Mouse (Mus musculus) hindbrain, embryonic 14.5 days (tissue): ENCODE measurements around the gene Ttll11. TPM values are rescaled to one million over a fixed set of nuclear protein-coding genes. Genes with fewer than 3 reads are reported as not detected.

Source experiments
- ATAC-seq: fragments of 200-750 bp; cut with Nextera tagmentation; 2 replicates; pipeline ENCODE4 v1.8.0; 2017; ENCODE audit warnings: moderate number of reproducible peaks, mild to moderate bottlenecking, moderate TSS enrichment, moderate library complexity; ENCODE audit not compliant: low FRiP score
- DNase-seq: peaks from one replicate; pipeline ENCODE4 v3.0.0-alpha.2; 2015; ENCODE audit warnings: low spot score
- H3K27ac ChIP-seq: fragments of 300-500 bp; sonication (generic); 2 replicates; pipeline ENCODE4 v1.5.1; 2014; ENCODE audit warnings: mild to moderate bottlenecking, moderate library complexity
- H3K27me3 ChIP-seq: fragments of 300-500 bp; sonication (generic); 2 replicates; pipeline ENCODE4 v1.6.1; 2014; ENCODE audit warnings: mild to moderate bottlenecking, low read length, mixed read lengths; ENCODE audit not compliant: control insufficient read depth, insufficient read depth
- H3K36me3 ChIP-seq: fragments of 300-500 bp; sonication (generic); replicated peaks from 2 replicates; pipeline ENCODE4 v1.6.1; 2014; ENCODE audit not compliant: control insufficient read depth, insufficient read depth
- H3K4me1 ChIP-seq: fragments of 300-500 bp; sonication (generic); replicated peaks from 2 replicates; pipeline ENCODE4 v1.6.1; 2014; ENCODE audit warnings: antibody characterized with exemption, low read length, mixed read lengths; ENCODE audit not compliant: control insufficient read depth, insufficient read depth
- H3K4me2 ChIP-seq: fragments of 300-500 bp; sonication (generic); replicated peaks from 2 replicates; pipeline ENCODE4 v1.6.1; 2014; ENCODE audit warnings: mild to moderate bottlenecking, moderate library complexity
- H3K4me3 ChIP-seq: fragments of 300-500 bp; sonication (generic); replicated peaks from 2 replicates; pipeline ENCODE4 v1.5.1; 2014; ENCODE audit warnings: mild to moderate bottlenecking, low read length
- H3K9ac ChIP-seq: fragments of 300-500 bp; sonication (generic); 2 replicates; pipeline ENCODE4 v1.6.1; 2014
- H3K9me3 ChIP-seq: fragments of 300-500 bp; sonication (generic); 2 replicates; pipeline ENCODE4 v1.6.1; 2016; ENCODE audit warnings: low read length; ENCODE audit not compliant: control insufficient read depth
- WGBS: fragments of 180-500 bp; shearing (Covaris S2); extraction: QIAGEN DNeasy Blood & Tissue Kit; methylation state at CpG from one replicate; pipeline ENCODE4 v1.1.7; 2014; 5-methylcytosine and 5-hydroxymethylcytosine counted together
- polyA plus RNA-seq: library from polyadenylated mRNA; unstranded; fragments of >200 nt; fragmentation: Nextera tagmentation; extraction: Ambion mirVana; gene quantifications from 2 replicates; pipeline ENCODE4 v1.2.1, GENCODE M21; 2014

The Ttll11 gene
- polyA plus RNA-seq, 1 experiment from 2014 or later, result 6.6 TPM

GRCm38 (mm10) chr2:35746638-35747037 is 233.1 kb downstream of the Ttll11 start:
- Histone ChIP-seq H3K4me2 (no peak overlapping the region), H3K27ac (no peak overlapping the region), H3K4me1 (peaks cover 12% of the 10 kb centered on the region; the same call in 1 of the 2 replicates), H3K36me3 (no peaks in the 10 kb centered on the region), H3K27me3 (no peaks in the 10 kb centered on the region), H3K9me3 (no peaks in the 10 kb centered on the region), H3K4me3 (no peak overlapping the region), H3K9ac (no peak overlapping the region)
- WGBS, result 16% methylated on average over 6 of the region's 7 CpGs
- DNase-seq (no peak), ATAC-seq (no peak)

- Histone ChIP-seq H3K4me1 (peaks cover 12% of the 10 kb centered on the region; the same call in 1 of the 2 replicates), H3K4me2 (no peak overlapping the region), H3K9ac (no peak overlapping the region), H3K27ac (no peak overlapping the region), H3K4me3 (no peak overlapping the region), H3K27me3 (no peaks in the 10 kb centered on the region), H3K9me3 (no peaks in the 10 kb centered on the region), H3K36me3 (no peaks in the 10 kb centered on the region)
- 89% methylated on average over 10 of the region's 10 CpGs for WGBS
- DNase-seq, result no peak
- ATAC-seq, result no peak
Observed at GRCm38 (mm10) chr2:35745876-35746275, 233.8 kb downstream of the Ttll11 start.

- ATAC-seq, result peak; percentile 16; the same call in 1 of the 2 replicates
- WGBS, result 67% methylated on average over 13 of the region's 13 CpGs
- H3K27me3 ChIP-seq, result no peaks in the 10 kb centered on the region
Observed at GRCm38 (mm10) chr2:35739669-35740254, 240.0 kb downstream of the Ttll11 start.

GRCm38 (mm10) chr2:35737467-35738027 is 242.2 kb downstream of the Ttll11 start:
- Histone ChIP-seq H3K4me2 (no peak overlapping the region), H3K36me3 (no peaks in the 10 kb centered on the region), H3K4me1 (no peaks in the 10 kb centered on the region), H3K27me3 (no peaks in the 10 kb centered on the region), H3K27ac (no peak overlapping the region), H3K4me3 (no peak overlapping the region), H3K9ac (no peak overlapping the region), H3K9me3 (no peaks in the 10 kb centered on the region)
- DNase-seq (no peak), ATAC-seq (no peak)
- 80% methylated on average over 7 of the region's 7 CpGs for WGBS

More at GRCm38 (mm10) chr2:35739669-35740254, 240.0 kb downstream of the Ttll11 start:
- Histone ChIP-seq H3K36me3 (no peaks in the 10 kb centered on the region), H3K9ac (no peak overlapping the region), H3K4me1 (no peaks in the 10 kb centered on the region), H3K27ac (no peak overlapping the region), H3K4me2 (no peak overlapping the region), H3K4me3 (no peak overlapping the region), H3K9me3 (no peaks in the 10 kb centered on the region)
- DNase-seq, result no peak

GRCm38 (mm10) chr2:35736061-35736460 is 243.7 kb downstream of the Ttll11 start:
- DNase-seq (no peak), ATAC-seq (no peak)
- Histone ChIP-seq H3K4me3 (no peak overlapping the region), H3K27me3 (no peaks in the 10 kb centered on the region), H3K4me1 (no peaks in the 10 kb centered on the region; the same call in 1 of the 2 replicates), H3K9ac (no peak overlapping the region), H3K27ac (no peak overlapping the region), H3K36me3 (no peaks in the 10 kb centered on the region), H3K9me3 (no peaks in the 10 kb centered on the region), H3K4me2 (no peak overlapping the region)
- 66% methylated on average over 2 of the region's 2 CpGs for WGBS

GRCm38 (mm10) chr2:35735001-35735400 is 244.7 kb downstream of the Ttll11 start:
- ATAC-seq (no peak), DNase-seq (no peak)
- H3K36me3 ChIP-seq, result peaks cover 4% of the 10 kb centered on the region
- no peak overlapping the region for H3K4me2 ChIP-seq
- no peak overlapping the region for H3K27ac ChIP-seq
- H3K9me3 ChIP-seq, result no peaks in the 10 kb centered on the region
- no peaks in the 10 kb centered on the region; the same call in 1 of the 2 replicates for H3K4me1 ChIP-seq
- no peaks in the 10 kb centered on the region for H3K27me3 ChIP-seq
- no peak overlapping the region for H3K9ac ChIP-seq
- no peak overlapping the region for H3K4me3 ChIP-seq
- WGBS, result 97% methylated on average over 2 of the region's 2 CpGs

- H3K36me3 ChIP-seq, result peaks cover 35% of the 10 kb centered on the region
- 0 out of 2 replicates have a peak overlapping the region, but pooled peaks have one; percentile 9 for H3K9ac ChIP-seq
- no peaks in the 10 kb centered on the region for H3K9me3 ChIP-seq
- WGBS, result 52% methylated on average over 18 of the region's 18 CpGs
- DNase-seq (no peak), ATAC-seq (no peak)
- H3K27ac ChIP-seq, result peak overlapping the region; percentile 51; the same call in 1 of the 2 replicates
- H3K4me2 ChIP-seq, result no peak overlapping the region
- no peak overlapping the region for H3K4me3 ChIP-seq
- H3K4me1 ChIP-seq, result peaks cover 12% of the 10 kb centered on the region
- H3K27me3 ChIP-seq, result no peaks in the 10 kb centered on the region
Observed at GRCm38 (mm10) chr2:35731671-35732449, 247.9 kb downstream of the Ttll11 start.

GRCm38 (mm10) chr2:35729077-35730065 is 250.3 kb downstream of the Ttll11 start:
- Histone ChIP-seq H3K9me3 (no peaks in the 10 kb centered on the region), H3K4me2 (no peak overlapping the region), H3K4me1 (peaks cover 12% of the 10 kb centered on the region), H3K36me3 (peaks cover 50% of the 10 kb centered on the region), H3K9ac (no peak overlapping the region), H3K27me3 (no peaks in the 10 kb centered on the region), H3K4me3 (no peak overlapping the region), H3K27ac (peak overlapping the region; percentile 44; the same call in 1 of the 2 replicates)
- no peak for DNase-seq
- WGBS, result 49% methylated on average over 16 of the region's 16 CpGs
- ATAC-seq, result peak; percentile 21; the same call in 1 of the 2 replicates
